Mouse (Mus musculus): ENCODE measurements around the gene Cbwd1. TPM values are rescaled to one million over a fixed set of nuclear protein-coding genes. Genes with fewer than 3 reads are reported as not detected.
A peak's percentile ranks its signal among the peaks of the same experiment; 100 is the strongest.

The Cbwd1 gene
- polyA plus RNA-seq, 1 experiment from 2014 or later, result 24.2 TPM

DNA sequence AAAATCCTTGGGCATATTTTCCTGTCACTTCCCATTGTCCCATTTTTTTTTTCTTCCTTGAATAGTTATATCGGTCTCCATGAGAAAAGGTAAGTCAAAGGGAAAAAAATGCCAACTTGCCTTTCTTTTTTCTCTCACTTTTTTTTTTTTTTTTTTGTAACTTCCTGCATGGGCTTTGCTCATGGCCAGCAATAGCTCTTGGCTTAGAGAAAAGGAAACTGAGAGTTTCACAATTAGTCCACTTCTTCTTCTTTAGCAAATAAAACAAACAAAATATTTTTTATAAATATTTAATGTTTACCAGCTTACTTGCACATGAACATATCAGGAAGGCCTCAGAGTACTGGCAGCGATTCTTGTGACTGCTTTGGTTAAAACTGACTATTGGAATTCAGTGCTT, 4.8 kb upstream of the Cbwd1 start:
- Histone ChIP-seq H3K4me2 (no peak overlapping the region), H3K4me3 (replicated peaks) (no peak overlapping the region), H3K9me3 (no peaks in the 10 kb centered on the region), H3K27ac (no peak overlapping the region), H3K36me3 (replicated peaks) (no peaks in the 10 kb centered on the region), H3K9ac (no peak overlapping the region), H3K4me1 (no peaks in the 10 kb centered on the region), H3K27me3 (no peaks in the 10 kb centered on the region)
- ATAC-seq (ENCODE audit: low FRiP score), result no peak
- WGBS, result 87% methylated on average over 2 of the region's 2 CpGs

DNA sequence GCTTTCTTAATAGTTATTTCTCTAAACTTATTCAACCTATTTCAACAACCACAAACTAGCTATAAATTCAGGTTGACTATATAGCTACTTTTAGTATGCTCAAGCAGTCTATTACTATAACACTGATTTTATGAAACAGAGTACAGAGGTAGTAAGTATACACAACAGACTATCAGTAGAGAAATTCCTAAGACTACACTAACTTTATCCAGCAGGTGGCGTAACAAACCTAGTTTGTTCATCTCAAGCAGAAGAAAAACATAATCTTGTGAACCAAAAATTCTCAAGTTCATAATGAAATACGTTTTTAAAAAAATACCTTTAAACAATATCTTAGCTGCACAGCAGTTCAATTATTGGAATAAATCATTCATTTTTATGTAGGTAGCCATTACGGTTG, 2.9 kb downstream of the Cbwd1 start:
- 46% methylated on average over 3 of the region's 3 CpGs for WGBS
- Histone ChIP-seq H3K4me1 (peaks cover 9% of the 10 kb centered on the region), H3K4me3 (replicated peaks) (no peak overlapping the region)

DNA sequence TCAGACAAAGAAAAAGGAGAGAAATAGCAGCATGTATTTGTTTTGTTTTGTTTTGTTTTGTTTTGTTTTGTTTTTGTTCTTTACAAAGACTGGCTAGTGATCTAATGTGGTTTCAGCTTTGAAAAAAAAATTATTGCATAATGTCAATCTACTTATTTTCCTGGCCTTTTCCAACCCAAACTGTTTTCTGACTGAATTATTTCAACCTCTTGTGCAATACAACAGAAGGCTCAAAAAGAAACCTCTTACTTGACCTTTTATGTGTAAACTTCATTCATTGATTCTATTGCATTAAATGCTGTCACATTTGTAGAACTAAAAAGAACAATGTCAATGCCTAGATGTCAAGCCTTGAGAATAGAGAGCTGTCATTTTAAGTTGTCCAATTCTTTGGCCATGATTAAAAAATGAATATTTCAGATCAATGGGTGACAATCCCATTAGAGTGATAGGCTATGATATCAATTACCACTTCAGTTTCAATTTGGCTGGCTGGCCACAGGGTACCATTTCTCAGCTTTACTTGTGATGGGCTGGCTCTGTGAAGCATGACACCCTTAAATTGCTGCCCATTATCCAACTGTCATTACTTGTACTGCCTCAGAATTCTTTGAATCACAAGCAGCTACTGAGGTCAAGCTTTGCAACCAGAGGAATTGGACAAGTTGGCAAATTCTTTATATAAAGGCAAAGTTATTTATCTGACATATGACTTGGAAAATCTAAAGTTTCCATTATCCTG, 15.7 kb downstream of the Cbwd1 start:
- Histone ChIP-seq H3K27ac (no peak overlapping the region), H3K4me1 (no peaks in the 10 kb centered on the region; the same call in 1 of the 2 replicates), H3K9ac (no peak overlapping the region), H3K4me3 (replicated peaks) (no peak overlapping the region), H3K9me3 (no peaks in the 10 kb centered on the region), H3K27me3 (no peaks in the 10 kb centered on the region), H3K4me2 (no peak overlapping the region), H3K36me3 (replicated peaks) (0 out of 2 replicates have a peak, but pooled peaks cover 3% of the 10 kb centered on the region)
- ATAC-seq (ENCODE audit: low FRiP score), result no peak

More for the DNA sequence above, 2.9 kb downstream of the Cbwd1 start:
- ATAC-seq (ENCODE audit: low FRiP score), result no peak
- no peaks in the 10 kb centered on the region for H3K27me3 ChIP-seq
- peaks cover 13% of the 10 kb centered on the region for H3K36me3 ChIP-seq (replicated peaks)
- H3K9me3 ChIP-seq, result no peaks in the 10 kb centered on the region
- no peak overlapping the region for H3K27ac ChIP-seq
- no peak overlapping the region for H3K9ac ChIP-seq
- H3K4me2 ChIP-seq, result no peak overlapping the region

DNA sequence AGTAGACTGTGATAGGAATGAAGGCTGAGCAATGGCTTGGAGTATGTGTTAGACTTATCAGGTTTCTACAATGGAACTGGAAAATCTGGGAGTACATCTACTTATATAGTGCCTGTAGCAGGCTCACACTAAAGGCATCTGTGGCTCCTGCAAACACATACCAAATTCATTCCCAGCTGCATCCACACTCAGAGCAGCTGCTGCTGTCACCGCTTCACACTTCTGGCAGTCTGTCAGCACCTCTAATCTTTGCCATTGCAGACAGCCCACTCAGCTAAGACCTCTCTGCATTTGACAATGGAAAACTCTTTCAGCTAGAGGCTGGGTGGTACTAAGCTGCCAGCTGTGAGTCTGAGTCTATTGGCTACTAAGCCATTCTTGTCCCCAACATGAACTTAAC, 24.3 kb downstream of the Cbwd1 start:
- ATAC-seq (ENCODE audit: low FRiP score), result no peak
- H3K27ac ChIP-seq, result no peak overlapping the region
- no peaks in the 10 kb centered on the region for H3K27me3 ChIP-seq
- no peak overlapping the region for H3K4me3 ChIP-seq (replicated peaks)
- no peaks in the 10 kb centered on the region; the same call in none of the 2 replicates for H3K36me3 ChIP-seq (replicated peaks)
- no peaks in the 10 kb centered on the region for H3K9me3 ChIP-seq
- H3K4me1 ChIP-seq, result no peaks in the 10 kb centered on the region; the same call in 1 of the 2 replicates
- 69% methylated on average over 1 of the region's 1 CpGs for WGBS
- H3K9ac ChIP-seq, result no peak overlapping the region
- no peak overlapping the region for H3K4me2 ChIP-seq

DNA sequence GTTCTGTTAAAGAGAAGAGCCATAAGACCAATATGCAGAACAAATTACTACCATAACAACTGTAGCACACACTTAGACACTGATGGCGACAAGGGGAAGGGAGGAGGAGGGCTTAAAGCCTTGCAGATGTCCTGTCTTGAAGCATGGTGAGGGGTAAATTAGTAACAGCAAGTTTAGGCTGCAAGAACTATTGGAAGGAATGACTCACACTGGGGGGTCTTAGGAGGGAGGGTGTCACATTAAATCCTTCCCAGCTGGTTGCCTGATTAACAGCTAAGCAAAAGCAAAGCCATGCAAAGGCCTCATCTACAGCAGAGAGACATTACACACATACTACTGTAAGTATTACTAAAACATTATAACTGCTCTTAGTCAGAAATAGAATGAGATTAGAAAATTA, 32.4 kb downstream of the Cbwd1 start:
- Histone ChIP-seq H3K27ac (no peak overlapping the region), H3K4me2 (no peak overlapping the region), H3K27me3 (no peaks in the 10 kb centered on the region), H3K4me1 (no peaks in the 10 kb centered on the region), H3K9me3 (no peaks in the 10 kb centered on the region), H3K4me3 (replicated peaks) (no peak overlapping the region), H3K36me3 (replicated peaks) (0 out of 2 replicates have a peak, but pooled peaks cover 4% of the 10 kb centered on the region), H3K9ac (no peak overlapping the region)
- ATAC-seq (ENCODE audit: low FRiP score), result no peak
- 17% methylated on average over 1 of the region's 1 CpGs for WGBS

DNA sequence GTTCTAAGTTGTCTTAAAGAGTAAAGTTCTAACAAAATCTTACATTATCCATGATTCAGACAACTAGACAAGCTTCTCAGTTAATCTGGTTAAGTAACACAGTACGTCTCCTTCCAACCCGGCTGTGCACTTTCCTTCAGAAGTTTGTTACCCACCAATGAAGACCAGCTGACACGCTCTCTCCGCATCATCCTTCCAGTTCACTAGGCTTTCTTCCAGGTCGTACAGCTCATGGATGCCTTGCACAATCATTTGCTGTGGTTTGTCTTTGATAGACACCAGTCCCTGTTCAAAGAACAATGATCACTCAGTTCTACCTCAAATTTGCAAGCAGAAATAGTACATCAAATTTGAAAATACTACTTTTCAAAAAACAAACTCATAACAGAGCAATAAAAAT, 40.5 kb downstream of the Cbwd1 start:
- no peak overlapping the region for H3K9ac ChIP-seq
- ATAC-seq (ENCODE audit: low FRiP score), result no peak

DNA sequence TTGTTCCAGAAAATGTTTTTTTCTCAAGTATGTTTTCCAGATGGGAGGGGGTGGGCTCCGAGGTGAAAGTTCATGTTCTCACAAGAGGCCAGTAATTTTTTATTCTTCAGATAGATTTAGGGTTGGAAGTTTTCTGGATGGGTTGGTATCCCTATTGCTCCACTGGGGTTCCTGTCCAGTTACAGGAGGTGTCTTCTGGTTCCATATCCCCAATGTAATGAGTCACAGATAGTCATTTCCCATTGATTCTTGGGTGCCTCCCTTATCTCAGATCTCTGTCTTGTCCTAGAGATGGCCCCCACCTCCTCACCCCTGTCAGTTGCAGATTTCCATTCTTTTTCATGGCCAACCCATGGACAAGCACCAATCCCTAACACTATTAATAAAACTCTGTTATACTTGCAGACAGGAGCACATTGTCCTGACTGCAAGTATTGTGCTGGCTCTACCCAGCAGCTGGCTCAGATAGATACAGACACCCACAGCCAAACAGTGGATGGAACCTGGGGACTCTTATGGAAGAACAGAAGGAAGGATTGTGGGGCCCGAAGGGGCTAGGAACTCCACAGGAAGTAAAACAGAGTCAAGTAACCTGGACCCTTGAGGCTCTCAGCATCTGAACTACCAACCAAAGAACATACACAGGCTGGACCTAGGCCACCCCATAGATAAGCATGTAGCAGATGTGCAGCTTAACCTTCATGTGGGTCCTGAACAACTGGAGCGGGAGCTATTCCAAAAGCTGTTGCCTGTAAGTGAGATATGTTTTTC, 52.8 kb downstream of the Cbwd1 start:
- peaks cover 9% of the 10 kb centered on the region for H3K27me3 ChIP-seq

More for the DNA sequence above, 40.5 kb downstream of the Cbwd1 start:
- H3K27ac ChIP-seq, result no peak overlapping the region
- peaks cover 21% of the 10 kb centered on the region for H3K36me3 ChIP-seq (replicated peaks)
- H3K4me2 ChIP-seq, result no peak overlapping the region
- H3K9me3 ChIP-seq, result no peaks in the 10 kb centered on the region
- no peaks in the 10 kb centered on the region for H3K27me3 ChIP-seq
- 90% methylated on average over 5 of the region's 5 CpGs for WGBS
- H3K4me1 ChIP-seq, result no peaks in the 10 kb centered on the region
- no peak overlapping the region for H3K4me3 ChIP-seq (replicated peaks)

DNA sequence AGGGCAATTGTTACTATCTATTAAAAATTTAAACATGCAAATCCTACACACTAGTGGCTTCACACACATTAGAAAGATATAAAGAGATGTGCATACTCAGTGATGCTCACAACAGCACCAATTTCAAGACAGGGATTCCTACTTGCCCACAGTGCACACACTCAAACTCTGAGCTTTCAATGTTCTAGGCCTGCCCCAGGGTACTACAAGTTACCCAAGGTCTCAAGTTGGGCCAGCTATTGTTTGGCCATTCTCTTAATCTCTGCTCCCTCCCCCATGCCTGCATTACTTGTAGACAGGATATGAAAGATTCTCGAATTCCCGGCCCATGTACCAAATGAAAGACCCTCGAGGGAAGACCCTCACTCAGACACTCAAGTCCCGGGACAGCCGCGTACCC, 53.8 kb downstream of the Cbwd1 start:
- Histone ChIP-seq H3K27ac (no peak overlapping the region), H3K4me1 (no peaks in the 10 kb centered on the region), H3K4me3 (replicated peaks) (no peak overlapping the region), H3K9me3 (no peaks in the 10 kb centered on the region), H3K36me3 (replicated peaks) (no peaks in the 10 kb centered on the region), H3K4me2 (no peak overlapping the region), H3K9ac (no peak overlapping the region), H3K27me3 (peaks cover 18% of the 10 kb centered on the region)
- WGBS, result 94% methylated on average over 6 of the region's 6 CpGs
- no peak for ATAC-seq (ENCODE audit: low FRiP score)

More for the DNA sequence above, 52.8 kb downstream of the Cbwd1 start:
- no peak overlapping the region for H3K27ac ChIP-seq
- ATAC-seq (ENCODE audit: low FRiP score), result no peak
- H3K36me3 ChIP-seq (replicated peaks), result no peaks in the 10 kb centered on the region
- H3K9me3 ChIP-seq, result no peaks in the 10 kb centered on the region
- 91% methylated on average over 3 of the region's 3 CpGs for WGBS
- H3K4me3 ChIP-seq (replicated peaks), result no peak overlapping the region
- H3K4me2 ChIP-seq, result no peak overlapping the region
- H3K4me1 ChIP-seq, result no peaks in the 10 kb centered on the region
- no peak overlapping the region for H3K9ac ChIP-seq

DNA sequence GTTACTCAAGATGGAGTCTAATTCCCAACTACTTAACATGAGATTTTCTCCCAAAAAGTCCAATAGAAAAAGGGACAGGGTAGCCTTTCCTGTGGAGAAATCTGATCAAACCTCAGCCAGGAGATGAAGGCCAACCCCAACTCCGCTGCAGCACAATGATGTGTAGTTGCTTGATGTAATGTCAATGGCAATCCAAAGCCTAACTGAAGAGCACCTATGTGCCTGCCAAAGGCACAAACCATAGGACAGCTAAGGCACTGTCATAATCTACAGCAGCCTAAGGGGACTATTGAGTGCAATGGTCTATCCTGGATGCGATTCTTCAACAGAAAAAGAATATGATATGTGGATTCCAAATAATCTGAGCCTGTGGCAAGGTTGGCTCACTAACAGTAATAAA, 58.6 kb downstream of the Cbwd1 start:
- 44% methylated on average over 2 of the region's 2 CpGs for WGBS
- Histone ChIP-seq H3K9me3 (no peaks in the 10 kb centered on the region), H3K9ac (no peak overlapping the region), H3K36me3 (replicated peaks) (no peaks in the 10 kb centered on the region), H3K27me3 (peaks cover 63% of the 10 kb centered on the region), H3K4me1 (peaks cover 18% of the 10 kb centered on the region), H3K27ac (no peak overlapping the region), H3K4me3 (replicated peaks) (no peak overlapping the region), H3K4me2 (no peak overlapping the region)
- no peak for ATAC-seq (ENCODE audit: low FRiP score)

DNA sequence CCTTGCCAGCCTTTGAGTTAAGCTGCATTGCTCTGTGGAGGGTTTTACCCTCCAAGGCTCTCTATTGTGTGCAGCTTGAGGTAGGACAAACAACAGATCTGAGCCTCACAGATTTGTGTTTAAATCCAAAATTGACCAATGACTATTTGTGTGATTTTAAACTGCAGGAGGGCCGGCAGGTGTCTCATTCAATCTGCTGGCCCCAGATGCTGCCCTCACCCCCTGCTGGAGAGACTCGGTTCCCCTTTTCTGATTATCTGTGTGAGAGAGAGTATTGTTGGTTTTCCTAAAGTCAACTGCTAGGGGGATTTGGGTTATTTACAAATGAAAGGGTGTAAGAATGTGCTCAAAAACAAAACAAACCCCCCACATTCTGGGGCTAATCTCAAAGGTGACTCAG, 59.2 kb downstream of the Cbwd1 start:
- Histone ChIP-seq H3K4me2 (no peak overlapping the region), H3K36me3 (replicated peaks) (no peaks in the 10 kb centered on the region), H3K4me3 (replicated peaks) (no peak overlapping the region), H3K9me3 (no peaks in the 10 kb centered on the region), H3K27me3 (peaks cover 68% of the 10 kb centered on the region), H3K9ac (no peak overlapping the region), H3K27ac (no peak overlapping the region), H3K4me1 (peaks cover 23% of the 10 kb centered on the region)
- ATAC-seq (ENCODE audit: low FRiP score), result no peak
- WGBS, result 2% methylated on average over 2 of the region's 2 CpGs

DNA sequence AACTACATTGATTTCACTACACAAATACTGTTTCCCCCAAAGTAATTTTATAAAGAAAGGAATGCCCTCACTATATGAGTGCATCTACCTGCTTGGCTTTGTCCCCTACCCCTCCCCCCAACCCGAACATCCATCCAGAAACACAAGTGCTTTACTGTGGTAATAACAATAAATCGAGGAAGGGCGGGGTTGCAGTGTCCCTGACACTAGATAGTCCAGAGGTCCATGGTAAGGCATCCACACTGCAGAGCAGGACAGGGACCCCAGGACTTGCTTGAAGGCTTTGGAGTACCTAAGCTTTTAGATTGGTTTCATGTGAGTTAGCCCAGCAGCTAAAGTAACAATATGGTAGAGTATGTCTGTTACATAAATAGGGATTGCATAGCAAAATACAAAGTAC, 59.7 kb downstream of the Cbwd1 start:
- H3K27ac ChIP-seq, result no peak overlapping the region
- H3K27me3 ChIP-seq, result peaks cover 74% of the 10 kb centered on the region
- no peaks in the 10 kb centered on the region for H3K36me3 ChIP-seq (replicated peaks)
- no peak overlapping the region for H3K4me2 ChIP-seq
- ATAC-seq (ENCODE audit: low FRiP score), result no peak
- H3K9ac ChIP-seq, result no peak overlapping the region
- H3K4me3 ChIP-seq (replicated peaks), result no peak overlapping the region
- no peaks in the 10 kb centered on the region for H3K9me3 ChIP-seq
- H3K4me1 ChIP-seq, result peaks cover 26% of the 10 kb centered on the region
- WGBS, result 2% methylated on average over 3 of the region's 3 CpGs

DNA sequence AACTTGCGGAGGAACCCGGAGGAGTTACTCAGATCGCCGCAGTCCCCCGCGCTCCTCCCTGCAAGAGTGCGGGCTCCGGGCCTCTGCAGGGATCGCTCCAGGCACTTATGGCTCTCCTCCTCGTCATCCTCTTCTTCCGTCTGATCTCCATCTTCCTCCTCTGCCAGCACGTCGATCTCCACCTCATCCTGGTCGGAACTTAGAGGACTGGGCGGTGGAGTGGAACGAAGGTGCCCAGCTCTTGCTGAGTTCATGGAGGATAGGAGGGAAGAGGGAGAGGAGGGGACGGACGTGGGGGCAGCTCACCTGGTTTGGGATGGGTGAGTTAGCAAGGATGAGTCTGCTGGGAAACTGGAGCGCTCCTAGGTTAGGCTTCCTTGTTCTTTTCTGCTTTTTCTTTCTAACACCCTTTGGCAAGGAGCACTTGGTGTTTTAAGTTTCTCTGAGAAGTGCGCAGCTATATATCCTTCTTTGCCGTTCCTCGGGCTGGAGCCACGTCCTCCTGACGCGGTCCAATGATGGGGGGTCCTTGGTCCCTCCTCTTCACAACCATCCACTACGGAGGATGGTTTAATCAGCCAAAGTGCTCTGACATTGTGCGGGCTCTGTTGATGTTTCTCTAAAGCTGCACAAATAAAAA, 60.7 kb downstream of the Cbwd1 start, which contains the start of gene Foxd4:
Foxd4 (minus strand) TSS at position 617 of the 640 bp plus-strand sequence.
- no peak for ATAC-seq (ENCODE audit: low FRiP score)
- peaks cover 84% of the 10 kb centered on the region for H3K27me3 ChIP-seq
- H3K27ac ChIP-seq, result no peak within 1 kb of the TSS
- H3K9ac ChIP-seq, result 0 out of 2 replicates have a peak within 1 kb of the TSS, but pooled peaks have one; percentile 12
- H3K9me3 ChIP-seq, result no peaks in the 10 kb centered on the region
- H3K36me3 ChIP-seq (replicated peaks), result no peaks in the 10 kb centered on the region
- 0% methylated on average over 22 of the region's 27 CpGs for WGBS
- peak within 1 kb of the TSS; percentile 82 for H3K4me2 ChIP-seq
- H3K4me1 ChIP-seq, result peaks cover 26% of the 10 kb centered on the region
- H3K4me3 ChIP-seq (replicated peaks), result peak within 1 kb of the TSS; percentile 46

All from forebrain, embryonic 12.5 days (tissue).